In the genomic region with DNA sequence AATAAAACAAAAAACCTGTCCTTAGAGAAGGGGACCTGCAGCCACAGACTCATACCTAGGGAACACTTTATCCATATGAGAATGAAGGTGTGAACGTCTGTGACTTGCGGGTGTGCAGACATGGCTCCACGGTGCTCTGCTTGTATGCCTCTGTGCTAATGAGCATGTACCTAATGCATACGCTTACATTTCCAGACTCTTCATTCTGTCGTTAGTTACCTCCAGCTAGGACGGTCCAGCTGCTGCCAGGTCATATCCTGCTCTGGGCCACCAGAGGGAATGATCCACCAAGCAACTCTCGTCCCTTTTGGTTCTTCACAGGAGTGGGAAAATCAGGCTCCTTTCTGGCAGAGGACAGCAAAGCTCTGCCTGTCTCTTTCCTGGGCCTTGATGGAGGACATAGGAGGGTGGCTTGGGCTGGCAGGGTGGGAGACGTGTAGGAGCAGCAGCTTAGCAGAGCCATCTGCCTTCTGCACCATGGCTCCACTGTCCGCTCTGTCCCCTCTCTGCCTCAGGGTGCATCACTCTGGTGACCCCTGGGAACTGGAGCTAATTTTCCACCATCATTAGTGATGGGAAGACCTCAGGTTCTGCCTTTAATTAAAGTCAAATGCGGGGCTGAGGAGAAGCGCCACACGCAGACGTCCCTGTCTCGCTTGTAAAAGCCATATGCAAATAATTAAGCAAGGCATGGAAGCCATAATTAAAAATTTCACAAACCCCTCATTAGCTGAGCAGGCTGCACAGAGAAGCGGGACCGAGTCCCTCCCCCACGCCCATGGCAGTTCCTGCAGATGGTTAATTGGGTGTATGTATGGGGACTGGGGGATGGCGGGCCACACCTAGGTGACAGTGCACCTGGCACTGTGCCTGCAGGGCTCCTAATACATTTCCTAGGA, we compare ENCODE assay signal across 13 mouse cellular contexts. TPM values are rescaled to one million over a fixed set of nuclear protein-coding genes. Genes with fewer than 3 reads are reported as not detected.
DNase-seq lines count a peak whose midpoint lies in the region; ATAC-seq lines count a peak whose summit lies in the region.
"Had no signal": no experiment of that assay in that cellular context is flagged by ENCODE, and none has a peak within 500 bp of the region (broad histone marks: within the 10 kb centered on the region; RNA-seq: fewer than 3 reads in every experiment).

No protein-coding gene starts in this region.

- peak overlapping the region; percentile 8; the same call in 1 of the 2 replicates for H3K4me2 ChIP-seq in hindbrain, embryonic 13.5 days
- no peak overlapping the region for H3K4me2 ChIP-seq in midbrain, embryonic 12.5 days (replicated peaks)
- H3K4me2 ChIP-seq: heart, embryonic 15.5 days had no signal

- peaks cover 29% of the 10 kb centered on the region for H3K4me1 ChIP-seq in hindbrain, embryonic 13.5 days (replicated peaks)
- H3K4me1 ChIP-seq in midbrain, embryonic 12.5 days, result peaks cover 27% of the 10 kb centered on the region

- DNase-seq in left cerebral cortex, postnatal 4 days, result peak; percentile 28
- no peak for DNase-seq in left cerebral cortex, postnatal 36 days (ENCODE audit: low spot score in 2 of 2)
- no peak for DNase-seq in layer of hippocampus, adult 8-10 months (ENCODE audit: low spot score in 2 of 2)
- DNase-seq in T-cell, adult 2 months (ENCODE audit: low spot score), result no peak
- DNase-seq in spleen, adult 12 weeks (ENCODE audit: low spot score), result no peak
- no peak for DNase-seq in gastrocnemius, postnatal 10 days
- DNase-seq: cerebellum, adult 9-11 months; gastrocnemius, postnatal 14 days; kidney, adult 11 months; thymus, adult 18-20 months had no signal

- no peak overlapping the region for H3K4me3 ChIP-seq in hindbrain, embryonic 13.5 days
- H3K4me3 ChIP-seq in midbrain, embryonic 12.5 days, result no peak overlapping the region
- H3K4me3 ChIP-seq: heart, embryonic 15.5 days had no signal

- peak overlapping the region; percentile 49 for H3K9ac ChIP-seq in hindbrain, embryonic 13.5 days
- no peak overlapping the region for H3K9ac ChIP-seq in midbrain, embryonic 12.5 days (replicated peaks)
- H3K9ac ChIP-seq: heart, embryonic 15.5 days had no signal

- WGBS in hindbrain, embryonic 13.5 days, result 34% methylated on average over 18 of the region's 18 CpGs
- WGBS in midbrain, embryonic 12.5 days, result 62% methylated on average over 18 of the region's 18 CpGs

- no peaks in the 10 kb centered on the region for H3K36me3 ChIP-seq in hindbrain, embryonic 13.5 days
- no peaks in the 10 kb centered on the region for H3K36me3 ChIP-seq in midbrain, embryonic 12.5 days
- H3K36me3 ChIP-seq: heart, embryonic 15.5 days had no signal

- H3K9me3 ChIP-seq in hindbrain, embryonic 13.5 days, result no peaks in the 10 kb centered on the region
- H3K9me3 ChIP-seq in midbrain, embryonic 12.5 days, result no peaks in the 10 kb centered on the region
- H3K9me3 ChIP-seq: heart, embryonic 15.5 days had no signal

- H3K27ac ChIP-seq in hindbrain, embryonic 13.5 days, result peak overlapping the region; percentile 85
- peak overlapping the region; percentile 74 for H3K27ac ChIP-seq in midbrain, embryonic 12.5 days (replicated peaks)
- H3K27ac ChIP-seq: heart, embryonic 15.5 days had no signal

- intact Hi-C loops in left cerebral cortex, postnatal 4 days (cut with DNase I), result no loop called here
- intact Hi-C loops in left cerebral cortex, postnatal 36 days (cut with DNase I), result no loop called here

- H3K27me3 ChIP-seq in hindbrain, embryonic 13.5 days, result no peaks in the 10 kb centered on the region
- no peaks in the 10 kb centered on the region for H3K27me3 ChIP-seq in midbrain, embryonic 12.5 days
- H3K27me3 ChIP-seq: heart, embryonic 15.5 days had no signal

- ATAC-seq in hindbrain, embryonic 13.5 days (ENCODE audit: low FRiP score), result peak; percentile 75
- peak; percentile 80 for ATAC-seq in midbrain, embryonic 12.5 days (ENCODE audit: low FRiP score, low read depth)

RNA-seq across cellular contexts. Expression of a gene that starts 48.0 kb away (rescaled TPM):
- 10 to 100 TPM; 13.4 to 14.4 TPM for total RNA-seq in left cerebral cortex, postnatal 4 days (2021)
- total RNA-seq in left cerebral cortex, postnatal 36 days (2021), result 10 to 100 TPM; 18.7 to 21.1 TPM
- 18.0 and 18.3 TPM in 2 replicates for polyA plus RNA-seq in hindbrain, embryonic 13.5 days (2015; fragmentation: Nextera tagmentation; extraction: Ambion mirVana)
- polyA plus RNA-seq in midbrain, embryonic 12.5 days (2016; fragmentation: Nextera tagmentation; extraction: Ambion mirVana), result 15.7 and 18.9 TPM in 2 replicates
- 10 to 100 TPM; 28.5 to 37.0 (median 32.7) TPM for total RNA-seq in layer of hippocampus, adult 8-10 months (2022)
- total RNA-seq in gastrocnemius, postnatal 10 days (2021), result under 1 TPM; 0.49 to 0.84 TPM

Comparison
In these comparisons a context has a peak if more than half of its experiments do, and no peak if none do; other contexts are left out.
1. RNA of a gene that starts 48.0 kb away (total RNA-seq): 28.5 to 37.0 TPM in layer of hippocampus, adult 8-10 months, 18.7 to 21.1 TPM in left cerebral cortex, postnatal 36 days and 13.4 to 14.4 TPM in left cerebral cortex, postnatal 4 days; 0.49 to 0.84 TPM in gastrocnemius, postnatal 10 days; every median in the first group is over 4 times any median in the second.